Mouse (Mus musculus): ENCODE results near the gene Igbp1.
A peak's percentile ranks its signal among the peaks of the same experiment; 100 is the strongest.

Gene Igbp1

GRCm38 (mm10) chrX:100494068-100494978 is at the start of gene Igbp1:
Gene Igbp1 (plus strand): TSS chrX:100494291.
- DNase-seq = peak; percentile 81 to 89

GRCm38 (mm10) chrX:100468047-100468446 is 26.0 kb upstream of the Igbp1 start:
- no peak for DNase-seq

- DNase-seq = peak; percentile 9 to 57
Measured at GRCm38 (mm10) chrX:100470126-100470525, 24.0 kb upstream of the Igbp1 start.

GRCm38 (mm10) chrX:100471491-100471890 is 22.6 kb upstream of the Igbp1 start:
- no peak for DNase-seq

GRCm38 (mm10) chrX:100475569-100476223 is 18.4 kb upstream of the Igbp1 start:
- DNase-seq = no peak

GRCm38 (mm10) chrX:100480317-100480716 is 13.8 kb upstream of the Igbp1 start:
- peak; percentile 62 to 74 for DNase-seq

- no peak for DNase-seq
Measured at GRCm38 (mm10) chrX:100493500-100494067, 507 bp upstream of the Igbp1 start.

- DNase-seq = no peak
Measured at GRCm38 (mm10) chrX:100504175-100504851, 10.2 kb downstream of the Igbp1 start.

GRCm38 (mm10) chrX:100508164-100508563 is 14.1 kb downstream of the Igbp1 start:
- DNase-seq = no peak

- no peak for DNase-seq
Measured at GRCm38 (mm10) chrX:100509921-100510320, 15.8 kb downstream of the Igbp1 start.

- no peak for DNase-seq
Measured at GRCm38 (mm10) chrX:100516683-100517082, 22.6 kb downstream of the Igbp1 start.

- DNase-seq = no peak
Measured at GRCm38 (mm10) chrX:100517626-100518025, 23.5 kb downstream of the Igbp1 start.

GRCm38 (mm10) chrX:100518532-100518931 is 24.4 kb downstream of the Igbp1 start:
- no peak for DNase-seq

- no peak for DNase-seq
Measured at GRCm38 (mm10) chrX:100524471-100524870, 30.4 kb downstream of the Igbp1 start, which contains the start of gene Dgat2l6. Gene Dgat2l6 (plus strand): TSS chrX:100524838.

GRCm38 (mm10) chrX:100556026-100556425 is 61.9 kb downstream of the Igbp1 start:
- DNase-seq = no peak

- no peak for DNase-seq
Measured at GRCm38 (mm10) chrX:100565696-100566095, 71.6 kb downstream of the Igbp1 start.

Data from lung, postnatal 4 days (tissue).